Mouse (Mus musculus) neural tube, embryonic 13.5 days (tissue): ENCODE data around the gene Wasf2. TPM values are rescaled to one million over a fixed set of nuclear protein-coding genes. Genes with fewer than 3 reads are reported as not detected.

ENCODE experiments used
- ATAC-seq: fragments of 200-750 bp; cut with Nextera tagmentation; 2 replicates; pipeline ENCODE4 v1.8.0; 2017; ENCODE audit warnings: low read depth, mild to moderate bottlenecking, moderate TSS enrichment, moderate library complexity
- H3K27ac ChIP-seq: fragments of 300-500 bp; sonication (generic); replicated peaks from 2 replicates; pipeline ENCODE4 v1.5.1; 2015; ENCODE audit warnings: moderate library complexity, mild to moderate bottlenecking, inconsistent platforms
- H3K27me3 ChIP-seq: fragments of 300-500 bp; sonication (generic); 2 replicates; pipeline ENCODE4 v1.6.1; 2015; ENCODE audit warnings: mild to moderate bottlenecking, inconsistent platforms
- H3K36me3 ChIP-seq: fragments of 300-500 bp; sonication (generic); 2 replicates; pipeline ENCODE4 v1.6.1; 2015; ENCODE audit warnings: mild to moderate bottlenecking, inconsistent platforms
- H3K4me1 ChIP-seq: fragments of 300-500 bp; sonication (generic); replicated peaks from 2 replicates; pipeline ENCODE4 v1.6.1; 2015; ENCODE audit warnings: inconsistent platforms
- H3K4me2 ChIP-seq: fragments of 300-500 bp; sonication (generic); 2 replicates; pipeline ENCODE4 v1.6.1; 2015; ENCODE audit warnings: inconsistent platforms, mild to moderate bottlenecking, moderate library complexity
- H3K4me3 ChIP-seq: fragments of 300-500 bp; sonication (generic); 2 replicates; pipeline ENCODE4 v1.5.1; 2015; ENCODE audit warnings: mild to moderate bottlenecking, inconsistent platforms
- H3K9ac ChIP-seq: fragments of 300-500 bp; sonication (generic); 2 replicates; pipeline ENCODE4 v1.6.1; 2015; ENCODE audit warnings: moderate library complexity, mild to moderate bottlenecking, inconsistent platforms
- H3K9me3 ChIP-seq: fragments of 300-500 bp; sonication (generic); 2 replicates; pipeline ENCODE4 v1.6.1; 2016; ENCODE audit warnings: inconsistent platforms
- WGBS: fragments of 180-500 bp; shearing (Covaris S2); methylation state at CpG from one replicate; pipeline ENCODE4 v1.1.7; 2015; 5-methylcytosine and 5-hydroxymethylcytosine counted together
- polyA plus RNA-seq: library from polyadenylated mRNA; unstranded; fragments of >200 nt; fragmentation: Nextera tagmentation; extraction: Ambion mirVana; gene quantifications from 2 replicates; pipeline ENCODE4 v1.2.1, GENCODE M21; 2015

Gene Wasf2
- polyA plus RNA-seq, 1 experiment from 2014 or later: 36.5 TPM

DNA sequence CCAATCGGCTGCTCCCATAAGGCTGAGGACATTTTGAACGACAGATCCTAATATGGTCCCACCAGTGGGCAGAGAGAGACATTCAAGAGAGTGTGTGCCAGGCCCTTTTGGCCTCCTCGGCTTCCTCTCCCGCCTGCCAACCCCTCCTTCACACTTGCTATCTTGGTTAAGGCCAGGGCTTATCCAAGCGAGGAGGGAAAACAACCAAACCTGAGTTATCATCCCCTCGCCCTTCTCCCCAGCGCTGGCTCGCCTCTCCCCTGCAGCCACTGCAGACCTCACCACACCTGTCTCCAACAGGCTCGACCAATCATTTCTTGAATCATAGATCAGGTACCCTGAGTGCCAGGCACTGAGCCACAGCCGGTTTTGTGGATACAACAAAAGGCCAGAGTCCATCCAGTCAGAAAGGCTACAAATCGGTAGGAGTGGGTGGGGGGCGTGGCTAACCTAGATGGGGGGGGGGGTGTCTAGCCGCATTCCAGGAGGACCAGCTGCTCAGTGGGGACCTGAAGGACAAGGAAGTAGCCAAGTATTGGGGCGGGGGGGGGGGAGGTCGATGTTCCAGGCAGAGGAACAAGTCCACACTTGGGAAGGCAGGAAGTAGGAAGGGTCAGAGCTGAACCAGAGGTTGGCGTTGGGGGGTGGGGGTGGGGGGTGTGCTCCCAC is 26.6 kb upstream of the Wasf2 start:
- no peaks in the 10 kb centered on the region for H3K9me3 ChIP-seq
- H3K4me3 ChIP-seq: no peak overlapping the region
- H3K4me2 ChIP-seq: no peak overlapping the region
- H3K36me3 ChIP-seq: no peaks in the 10 kb centered on the region
- WGBS: 31% methylated on average over 15 of the region's 16 CpGs
- ATAC-seq: no peak
- H3K4me1 ChIP-seq: peaks cover 27% of the 10 kb centered on the region
- no peak overlapping the region for H3K27ac ChIP-seq
- H3K9ac ChIP-seq: no peak overlapping the region
- H3K27me3 ChIP-seq: no peaks in the 10 kb centered on the region

DNA sequence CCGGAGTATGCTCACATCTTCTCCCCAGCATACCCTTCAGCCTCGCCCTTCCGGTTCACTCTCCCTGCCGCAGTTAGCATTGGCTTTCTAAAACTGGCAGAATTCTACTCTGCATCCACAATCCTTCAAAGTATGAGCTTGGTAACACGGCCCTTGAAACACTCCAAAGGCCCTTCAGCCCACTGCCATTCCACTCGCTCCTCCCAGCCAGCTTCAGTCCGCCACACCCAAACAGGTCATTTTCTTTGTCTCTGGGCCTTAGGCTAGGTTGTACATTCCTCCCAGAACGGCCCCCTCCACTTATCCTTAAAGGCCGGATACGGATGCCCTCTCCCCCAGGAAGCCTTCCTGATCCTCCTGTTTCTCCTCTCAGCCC is 26.1 kb upstream of the Wasf2 start:
- ATAC-seq: no peak
- H3K4me2 ChIP-seq: no peak overlapping the region
- WGBS: 33% methylated on average over 10 of the region's 10 CpGs
- no peak overlapping the region for H3K9ac ChIP-seq
- H3K27me3 ChIP-seq: no peaks in the 10 kb centered on the region
- H3K9me3 ChIP-seq: no peaks in the 10 kb centered on the region
- no peak overlapping the region for H3K4me3 ChIP-seq
- peaks cover 28% of the 10 kb centered on the region for H3K4me1 ChIP-seq
- H3K36me3 ChIP-seq: no peaks in the 10 kb centered on the region
- no peak overlapping the region for H3K27ac ChIP-seq

DNA sequence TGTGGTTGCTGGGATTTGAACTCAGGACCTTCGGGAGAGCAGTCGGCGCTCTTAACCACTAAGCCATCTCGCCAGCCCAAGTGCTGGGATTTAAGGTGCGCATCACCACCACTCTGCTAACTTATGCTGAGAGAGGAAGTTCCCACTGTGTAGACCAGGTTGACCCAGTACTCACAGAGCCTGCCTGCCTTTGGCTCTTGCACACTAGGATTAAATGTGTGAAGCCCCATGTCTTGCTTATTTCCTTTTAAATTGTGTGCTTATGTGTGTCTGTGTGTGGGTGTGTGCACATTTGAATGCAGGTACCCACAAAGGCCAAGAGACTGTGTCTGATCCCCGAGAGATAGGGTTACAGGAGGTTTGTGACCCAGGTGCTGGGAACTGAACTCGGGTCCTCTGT is 23.6 kb upstream of the Wasf2 start:
- H3K9ac ChIP-seq: no peak overlapping the region
- ATAC-seq: no peak
- H3K27me3 ChIP-seq: no peaks in the 10 kb centered on the region
- no peaks in the 10 kb centered on the region for H3K9me3 ChIP-seq
- no peak overlapping the region for H3K4me2 ChIP-seq
- no peak overlapping the region for H3K4me3 ChIP-seq
- no peaks in the 10 kb centered on the region for H3K36me3 ChIP-seq
- H3K27ac ChIP-seq: no peak overlapping the region
- H3K4me1 ChIP-seq: peaks cover 27% of the 10 kb centered on the region
- WGBS: 95% methylated on average over 7 of the region's 7 CpGs

DNA sequence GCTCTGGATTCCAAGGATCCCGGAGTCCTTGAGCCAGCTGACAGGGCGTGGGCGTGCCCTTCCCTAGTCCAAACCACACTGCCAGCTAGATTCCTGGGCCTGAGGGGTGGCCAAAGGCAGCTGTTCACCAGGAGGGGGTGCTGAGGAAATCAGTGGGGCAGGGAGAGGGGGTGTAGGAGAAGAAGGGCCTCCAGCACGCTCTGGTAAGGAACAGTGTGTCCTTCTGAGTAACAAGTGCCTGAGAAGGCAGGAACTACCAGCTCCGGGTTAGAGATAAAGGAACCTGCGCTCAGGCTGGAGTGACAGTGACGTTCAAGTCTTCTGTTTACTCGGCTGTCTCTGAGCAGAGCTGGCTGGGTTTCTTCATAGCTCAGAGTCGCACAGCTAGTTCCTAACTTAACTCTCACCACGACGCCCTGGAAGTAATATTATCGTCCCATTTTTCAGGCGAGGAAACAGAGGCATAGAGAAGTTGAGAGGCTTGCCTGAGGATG is 22.5 kb upstream of the Wasf2 start:
- Histone ChIP-seq H3K9ac (no peak overlapping the region), H3K27me3 (no peaks in the 10 kb centered on the region), H3K4me3 (no peak overlapping the region), H3K9me3 (no peaks in the 10 kb centered on the region), H3K27ac (no peak overlapping the region), H3K36me3 (no peaks in the 10 kb centered on the region), H3K4me1 (peaks cover 21% of the 10 kb centered on the region), H3K4me2 (no peak overlapping the region)
- no peak for ATAC-seq
- 68% methylated on average over 13 of the region's 13 CpGs for WGBS

DNA sequence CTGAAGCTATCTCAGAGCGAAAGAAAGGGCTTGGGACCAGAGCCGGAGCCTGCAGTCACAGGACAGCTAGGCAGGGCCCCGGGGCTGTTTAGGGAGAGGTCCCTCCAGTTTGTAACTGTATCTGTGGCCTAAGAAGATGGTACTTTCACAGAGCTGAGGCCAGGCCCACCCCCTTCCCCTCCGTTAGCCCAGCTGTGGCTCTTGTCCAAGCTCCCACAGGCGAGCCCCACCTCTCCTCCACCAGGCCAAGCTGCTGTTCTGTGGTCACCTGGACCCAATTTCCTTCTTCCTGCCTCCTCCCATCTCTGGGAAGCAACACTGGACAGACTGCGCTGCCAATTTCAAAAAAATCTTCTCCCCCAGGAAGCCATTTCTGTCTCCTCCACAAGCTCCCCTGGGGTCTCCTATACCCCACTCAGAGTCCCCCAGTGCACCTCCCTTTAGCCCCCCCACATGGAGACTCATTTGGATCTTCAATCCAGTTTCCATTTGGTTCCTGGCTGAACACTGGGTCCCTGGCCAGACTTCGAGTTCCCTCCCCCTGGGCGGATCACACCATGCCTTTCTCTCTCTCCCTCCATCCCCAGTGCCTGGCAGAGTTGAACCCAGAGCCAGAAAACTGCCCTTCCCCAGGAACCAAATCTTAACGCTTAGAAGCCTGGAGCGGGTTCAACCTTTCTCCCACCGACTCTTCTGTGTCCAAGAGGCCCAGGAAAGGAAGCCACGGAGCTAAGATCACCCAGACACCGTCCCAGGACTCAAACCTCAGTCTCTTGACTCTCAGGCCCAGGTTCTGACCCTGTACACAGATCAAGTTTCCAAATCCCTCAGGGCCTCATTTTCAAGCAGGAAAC is 21.6 kb upstream of the Wasf2 start:
- ATAC-seq: no peak
- Histone ChIP-seq H3K9me3 (no peaks in the 10 kb centered on the region), H3K4me2 (no peak overlapping the region), H3K27ac (no peak overlapping the region), H3K27me3 (no peaks in the 10 kb centered on the region), H3K4me1 (peaks cover 14% of the 10 kb centered on the region), H3K4me3 (no peak overlapping the region), H3K36me3 (no peaks in the 10 kb centered on the region), H3K9ac (no peak overlapping the region)
- 78% methylated on average over 13 of the region's 13 CpGs for WGBS

DNA sequence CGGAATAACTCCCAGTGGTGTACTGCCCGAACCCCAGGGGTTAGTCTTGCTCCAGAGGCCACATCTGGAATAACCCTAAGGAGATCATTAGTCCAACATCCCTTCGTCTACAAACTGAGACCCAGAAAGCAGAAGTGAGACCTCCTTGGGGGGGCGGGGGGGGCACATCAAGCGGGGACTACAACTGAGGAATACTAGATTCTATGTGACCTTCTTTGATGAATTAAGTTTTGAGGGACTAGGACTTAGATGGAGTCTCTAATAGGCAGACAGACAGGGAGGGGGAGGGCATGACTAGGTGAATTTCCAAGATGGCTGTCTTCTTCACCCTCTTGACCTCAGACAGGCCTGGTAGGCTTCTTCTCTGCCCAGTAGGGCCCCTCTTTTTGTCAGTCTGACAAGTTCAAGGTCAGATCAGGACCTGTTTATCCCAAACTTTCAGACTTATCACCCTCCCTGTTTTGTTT is 20.9 kb upstream of the Wasf2 start:
- H3K9me3 ChIP-seq: no peaks in the 10 kb centered on the region
- H3K27ac ChIP-seq: no peak overlapping the region
- 70% methylated on average over 5 of the region's 5 CpGs for WGBS
- H3K9ac ChIP-seq: no peak overlapping the region
- ATAC-seq: no peak
- no peaks in the 10 kb centered on the region for H3K36me3 ChIP-seq
- no peak overlapping the region for H3K4me2 ChIP-seq
- peaks cover 8% of the 10 kb centered on the region for H3K4me1 ChIP-seq
- no peak overlapping the region for H3K4me3 ChIP-seq
- no peaks in the 10 kb centered on the region for H3K27me3 ChIP-seq

DNA sequence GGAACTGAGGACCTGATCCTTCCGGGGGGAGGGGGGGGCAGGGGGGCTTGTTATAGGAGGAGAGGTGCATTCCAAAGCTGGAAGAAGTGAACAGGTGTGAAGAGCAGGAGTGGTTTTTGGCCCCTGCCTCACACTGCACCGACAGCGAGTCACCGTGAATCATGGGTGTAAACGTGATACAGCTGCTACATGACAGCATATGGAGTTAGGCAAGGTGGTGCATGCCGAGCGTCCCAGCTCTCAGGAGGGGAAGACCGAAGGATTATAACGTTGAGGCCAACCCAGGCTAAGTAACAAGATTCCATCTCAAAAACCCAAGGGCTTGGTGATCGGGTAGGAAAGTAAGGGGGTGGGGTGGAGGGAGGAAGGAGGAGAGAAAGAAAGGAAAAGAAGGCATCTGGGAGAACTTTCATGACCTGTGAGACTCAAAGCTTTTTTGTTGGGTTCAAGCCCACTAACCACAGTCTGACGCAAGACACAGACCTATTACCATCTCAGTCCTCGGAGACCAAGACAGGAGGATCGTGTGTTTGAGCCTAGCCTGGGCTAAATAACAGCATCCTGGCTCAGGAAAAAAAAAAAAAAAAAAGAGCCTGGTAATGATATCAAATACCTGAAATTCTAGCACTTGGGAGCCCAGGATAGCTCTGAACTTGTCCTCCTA is 18.0 kb upstream of the Wasf2 start:
- Histone ChIP-seq H3K4me1 (peaks cover 26% of the 10 kb centered on the region), H3K4me3 (no peak overlapping the region), H3K9me3 (no peaks in the 10 kb centered on the region), H3K4me2 (no peak overlapping the region), H3K9ac (no peak overlapping the region), H3K27me3 (no peaks in the 10 kb centered on the region), H3K27ac (no peak overlapping the region), H3K36me3 (no peaks in the 10 kb centered on the region)
- 70% methylated on average over 13 of the region's 13 CpGs for WGBS
- ATAC-seq: no peak

DNA sequence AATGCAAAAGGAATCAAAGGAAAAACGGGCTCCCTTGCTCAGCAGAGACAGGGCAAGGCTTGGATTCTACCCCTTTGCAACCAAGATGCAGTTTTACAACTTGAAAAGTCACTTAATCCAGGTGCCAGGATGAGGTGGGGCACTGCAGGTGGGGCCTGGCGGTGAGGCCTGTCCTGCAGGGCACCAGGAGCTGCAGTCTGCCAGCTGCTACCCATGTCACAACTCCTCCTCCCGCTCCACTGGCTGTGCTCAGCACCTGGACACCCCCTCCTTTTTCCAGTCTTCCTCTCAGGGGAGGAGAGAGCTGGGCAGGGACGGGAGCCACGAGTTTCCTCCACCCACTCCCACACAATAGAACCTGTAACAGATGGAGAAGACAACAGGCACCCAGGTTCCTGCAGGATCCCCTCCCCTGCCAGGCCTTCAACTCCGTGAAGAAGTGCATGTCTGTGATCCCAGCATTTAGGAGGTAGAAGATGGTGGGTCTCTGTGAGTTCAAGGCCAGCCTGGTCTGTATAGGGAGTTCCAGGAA is 16.9 kb upstream of the Wasf2 start:
- ATAC-seq: no peak
- 66% methylated on average over 6 of the region's 6 CpGs for WGBS
- Histone ChIP-seq H3K9ac (no peak overlapping the region), H3K36me3 (no peaks in the 10 kb centered on the region), H3K4me1 (peaks cover 31% of the 10 kb centered on the region), H3K4me3 (no peak overlapping the region), H3K27me3 (no peaks in the 10 kb centered on the region), H3K27ac (no peak overlapping the region), H3K4me2 (no peak overlapping the region), H3K9me3 (no peaks in the 10 kb centered on the region)

DNA sequence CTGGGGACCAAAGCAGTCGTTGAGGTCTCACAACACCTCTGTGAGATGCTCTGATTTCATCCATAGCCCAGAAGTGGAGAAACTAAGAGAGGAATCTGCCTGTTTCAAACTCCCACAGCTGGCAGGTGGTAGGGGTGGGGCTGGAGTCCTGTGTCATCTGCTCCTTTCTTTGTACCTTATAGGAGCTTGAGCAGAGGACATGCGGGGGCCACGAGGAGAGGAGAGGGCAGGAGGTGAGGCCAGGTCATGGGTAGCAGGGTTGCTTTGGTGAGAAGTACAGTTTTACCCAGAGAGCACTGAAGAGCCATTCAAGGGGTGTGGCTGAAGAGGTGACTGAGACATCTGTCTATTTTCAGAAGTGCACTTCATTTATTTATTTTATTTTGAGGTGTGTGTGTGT is 15.5 kb upstream of the Wasf2 start:
- no peak overlapping the region for H3K9ac ChIP-seq
- H3K9me3 ChIP-seq: no peaks in the 10 kb centered on the region
- H3K4me3 ChIP-seq: no peak overlapping the region
- no peak overlapping the region for H3K4me2 ChIP-seq
- no peak for ATAC-seq
- H3K4me1 ChIP-seq: peaks cover 27% of the 10 kb centered on the region
- no peak overlapping the region for H3K27ac ChIP-seq
- H3K27me3 ChIP-seq: no peaks in the 10 kb centered on the region
- H3K36me3 ChIP-seq: no peaks in the 10 kb centered on the region
- 85% methylated on average over 3 of the region's 3 CpGs for WGBS

DNA sequence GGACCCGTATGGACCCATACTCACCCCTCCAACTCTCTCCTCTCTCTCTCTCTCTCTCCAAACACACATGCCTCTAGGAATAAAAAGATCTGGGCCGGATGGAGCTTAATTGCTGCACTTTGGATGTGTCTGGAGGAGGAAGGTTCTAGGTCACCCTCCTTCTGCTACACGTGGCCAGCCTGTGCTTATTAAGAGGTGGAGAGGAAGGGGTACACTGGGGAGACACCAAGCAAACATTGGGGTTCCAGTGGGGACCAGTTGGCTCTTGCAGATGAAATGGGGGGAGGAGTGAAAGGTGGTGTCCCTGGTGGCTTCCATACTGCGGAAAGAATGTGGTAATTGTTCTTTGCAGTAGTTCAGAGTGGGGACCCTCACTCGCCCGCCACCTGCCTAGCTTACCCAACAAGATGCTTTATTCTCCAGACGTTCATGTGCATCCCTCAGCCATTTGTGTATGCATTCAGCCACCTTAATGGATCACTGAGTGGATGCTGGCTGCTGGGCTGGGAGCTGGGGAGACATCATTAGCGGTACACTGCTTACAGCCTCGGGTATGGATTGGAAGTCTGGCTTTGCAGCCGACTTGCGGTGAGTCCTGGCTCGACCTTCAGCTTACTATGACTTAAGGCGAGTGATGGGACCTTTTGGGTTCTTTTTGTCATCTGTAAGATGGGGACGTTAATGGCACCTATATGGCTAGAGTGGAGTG is 14.4 kb upstream of the Wasf2 start:
- ATAC-seq: no peak
- H3K4me3 ChIP-seq: no peak overlapping the region
- H3K36me3 ChIP-seq: no peaks in the 10 kb centered on the region
- H3K9me3 ChIP-seq: no peaks in the 10 kb centered on the region
- H3K27me3 ChIP-seq: no peaks in the 10 kb centered on the region
- WGBS: 68% methylated on average over 14 of the region's 14 CpGs
- no peak overlapping the region for H3K4me2 ChIP-seq
- H3K4me1 ChIP-seq: peaks cover 31% of the 10 kb centered on the region
- no peak overlapping the region for H3K9ac ChIP-seq
- H3K27ac ChIP-seq: peak overlapping the region; percentile 85

DNA sequence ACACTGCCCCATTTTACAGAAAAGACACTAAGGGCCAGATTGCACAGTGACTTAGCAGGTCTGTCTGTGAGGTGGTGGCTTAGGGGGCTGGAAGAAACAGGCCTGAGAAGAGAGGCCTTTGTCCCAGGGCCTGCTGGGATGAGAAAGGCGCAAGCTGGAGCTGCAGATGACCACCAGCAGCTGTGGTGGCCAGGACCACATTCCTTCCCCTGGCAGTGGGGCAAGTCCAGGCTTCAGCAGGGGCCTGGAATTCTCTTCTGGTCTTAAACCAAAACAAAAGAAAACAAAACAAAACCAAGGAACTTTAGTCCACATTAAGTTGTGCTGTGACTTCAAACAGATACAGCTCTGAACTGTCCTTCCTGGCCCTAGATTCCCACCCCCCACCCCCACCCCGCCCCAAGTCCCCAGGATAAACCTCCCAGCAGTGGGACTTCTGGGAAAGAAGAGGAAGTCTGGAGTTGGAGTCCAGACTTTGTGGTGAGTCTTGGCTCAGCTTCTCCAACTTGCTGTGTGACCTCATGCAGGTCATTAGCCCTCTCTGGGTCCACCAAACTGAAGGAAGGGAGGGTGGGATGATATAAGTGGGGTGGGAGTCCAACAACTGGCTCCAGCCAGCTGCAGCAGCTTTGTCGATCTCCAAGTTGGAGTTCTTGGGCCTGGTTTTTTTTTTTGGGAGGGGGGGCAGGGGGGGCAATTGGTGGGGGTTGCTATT is 13.4 kb upstream of the Wasf2 start:
- no peaks in the 10 kb centered on the region for H3K9me3 ChIP-seq
- H3K9ac ChIP-seq: peak overlapping the region; percentile 45; the same call in 1 of the 2 replicates
- no peak overlapping the region for H3K4me3 ChIP-seq
- no peak for ATAC-seq
- H3K36me3 ChIP-seq: no peaks in the 10 kb centered on the region
- 47% methylated on average over 3 of the region's 3 CpGs for WGBS
- no peaks in the 10 kb centered on the region for H3K27me3 ChIP-seq
- peaks cover 35% of the 10 kb centered on the region for H3K4me1 ChIP-seq
- no peak overlapping the region for H3K4me2 ChIP-seq
- H3K27ac ChIP-seq: peak overlapping the region; percentile 85
